Mouse (Mus musculus) heart, embryonic 13.5 days (tissue): ENCODE measurements at regions not wholly inside any gene's neighbourhood (a gene's known extent, or its start where the extent isn't known, plus 50 kb on each side); places are given as distances from the start of the nearest gene placed in this dataset.
A peak's percentile ranks its signal among the peaks of the same experiment; 100 is the strongest.

Source experiments
- ATAC-seq: fragments of 200-750 bp; cut with Nextera tagmentation; 2 replicates; pipeline ENCODE4 v1.8.0; 2017; ENCODE audit warnings: moderate TSS enrichment; ENCODE audit not compliant: insufficient number of reproducible peaks, low FRiP score, low TSS enrichment; ENCODE audit errors: extremely low read depth
- H3K27ac ChIP-seq: fragments of 300-500 bp; sonication (generic); replicated peaks from 2 replicates; pipeline ENCODE4 v1.5.1; 2015; ENCODE audit warnings: moderate library complexity, mild to moderate bottlenecking, inconsistent platforms
- H3K27me3 ChIP-seq: fragments of 300-500 bp; sonication (generic); replicated peaks from 2 replicates; pipeline ENCODE4 v1.6.1; 2015; ENCODE audit warnings: mild to moderate bottlenecking, inconsistent platforms
- H3K36me3 ChIP-seq: fragments of 300-500 bp; sonication (generic); 2 replicates; pipeline ENCODE4 v1.6.1; 2015; ENCODE audit warnings: mild to moderate bottlenecking, inconsistent platforms
- H3K4me1 ChIP-seq: fragments of 300-500 bp; sonication (generic); 2 replicates; pipeline ENCODE4 v1.6.1; 2015; ENCODE audit warnings: inconsistent platforms
- H3K4me2 ChIP-seq: fragments of 300-500 bp; sonication (generic); 2 replicates; pipeline ENCODE4 v1.6.1; 2015; ENCODE audit warnings: inconsistent platforms, mild to moderate bottlenecking, moderate library complexity
- H3K4me3 ChIP-seq: fragments of 300-500 bp; sonication (generic); 2 replicates; pipeline ENCODE4 v1.5.1; 2015; ENCODE audit warnings: moderate library complexity, mild to moderate bottlenecking, inconsistent platforms
- H3K9ac ChIP-seq: fragments of 300-500 bp; sonication (generic); 2 replicates; pipeline ENCODE4 v1.6.1; 2015; ENCODE audit warnings: inconsistent platforms, mild to moderate bottlenecking, moderate library complexity
- H3K9me3 ChIP-seq: fragments of 300-500 bp; sonication (generic); 2 replicates; pipeline ENCODE4 v1.6.1; 2016; ENCODE audit warnings: inconsistent platforms
- WGBS: fragments of 180-500 bp; shearing (Covaris S2); methylation state at CpG from one replicate; pipeline ENCODE4 v1.1.7; 2015; ENCODE audit warnings: mixed read lengths; 5-methylcytosine and 5-hydroxymethylcytosine counted together

DNA sequence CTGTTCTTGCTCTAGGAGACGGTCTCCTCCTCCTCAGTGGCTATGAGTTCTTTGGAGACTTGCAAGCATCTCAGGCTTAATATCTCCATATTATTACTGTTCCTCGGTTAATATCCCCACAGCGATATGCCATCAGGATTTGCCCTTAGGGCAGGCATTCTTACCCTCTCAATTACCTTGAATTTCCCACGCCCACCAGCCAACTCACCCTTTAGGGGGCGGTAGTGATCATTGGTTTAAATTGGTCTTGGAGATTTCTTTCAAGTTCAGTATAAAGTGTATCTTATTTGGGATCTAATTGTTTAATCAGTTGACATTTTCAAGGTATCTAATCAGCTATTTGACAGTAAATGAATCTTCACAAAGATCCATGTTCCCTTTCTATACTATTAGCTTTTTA lies 162.5 kb downstream of the Emp1 start:
- no peak for ATAC-seq
- WGBS = 72% methylated on average over 5 of the region's 5 CpGs
- no peak overlapping the region for H3K4me2 ChIP-seq
- peaks cover 36% of the 10 kb centered on the region for H3K4me1 ChIP-seq
- H3K4me3 ChIP-seq = no peak overlapping the region
- H3K9me3 ChIP-seq = no peaks in the 10 kb centered on the region
- no peak overlapping the region for H3K9ac ChIP-seq
- no peak overlapping the region for H3K27ac ChIP-seq
- no peaks in the 10 kb centered on the region for H3K36me3 ChIP-seq
- H3K27me3 ChIP-seq = no peaks in the 10 kb centered on the region

DNA sequence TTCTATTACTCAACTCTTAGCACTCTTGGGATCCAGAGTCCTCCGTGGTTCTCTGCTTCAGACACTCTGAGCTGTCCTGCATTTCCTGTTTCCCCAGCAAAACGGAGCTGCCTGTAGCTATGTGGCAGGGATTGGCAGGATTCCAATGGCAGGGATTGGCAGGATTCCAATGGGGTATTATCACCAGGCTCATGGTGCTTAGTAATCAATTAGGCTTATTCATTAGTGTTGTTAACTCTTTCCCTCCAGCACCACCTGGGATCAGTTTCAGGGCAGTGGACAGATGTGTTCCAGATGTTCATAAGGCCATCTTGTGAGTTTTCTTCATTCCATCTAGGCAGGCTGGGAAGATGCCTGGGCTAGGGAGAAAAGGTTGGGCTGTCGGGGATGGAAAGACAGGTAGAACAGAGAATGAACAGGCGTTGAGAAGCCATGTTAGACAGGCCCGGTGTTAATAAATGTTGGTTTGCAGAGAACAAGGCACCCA lies 163.5 kb downstream of the Emp1 start:
- Histone ChIP-seq H3K27me3 (no peaks in the 10 kb centered on the region), H3K36me3 (no peaks in the 10 kb centered on the region), H3K27ac (no peak overlapping the region; the same call in 1 of the 2 replicates), H3K9ac (peak overlapping the region; percentile 26; the same call in 1 of the 2 replicates), H3K9me3 (no peaks in the 10 kb centered on the region), H3K4me1 (peaks cover 36% of the 10 kb centered on the region), H3K4me2 (peak overlapping the region; percentile 47), H3K4me3 (no peak overlapping the region)
- ATAC-seq = no peak; the same call in 1 of the 2 replicates
- WGBS = 38% methylated on average over 5 of the region's 5 CpGs

DNA sequence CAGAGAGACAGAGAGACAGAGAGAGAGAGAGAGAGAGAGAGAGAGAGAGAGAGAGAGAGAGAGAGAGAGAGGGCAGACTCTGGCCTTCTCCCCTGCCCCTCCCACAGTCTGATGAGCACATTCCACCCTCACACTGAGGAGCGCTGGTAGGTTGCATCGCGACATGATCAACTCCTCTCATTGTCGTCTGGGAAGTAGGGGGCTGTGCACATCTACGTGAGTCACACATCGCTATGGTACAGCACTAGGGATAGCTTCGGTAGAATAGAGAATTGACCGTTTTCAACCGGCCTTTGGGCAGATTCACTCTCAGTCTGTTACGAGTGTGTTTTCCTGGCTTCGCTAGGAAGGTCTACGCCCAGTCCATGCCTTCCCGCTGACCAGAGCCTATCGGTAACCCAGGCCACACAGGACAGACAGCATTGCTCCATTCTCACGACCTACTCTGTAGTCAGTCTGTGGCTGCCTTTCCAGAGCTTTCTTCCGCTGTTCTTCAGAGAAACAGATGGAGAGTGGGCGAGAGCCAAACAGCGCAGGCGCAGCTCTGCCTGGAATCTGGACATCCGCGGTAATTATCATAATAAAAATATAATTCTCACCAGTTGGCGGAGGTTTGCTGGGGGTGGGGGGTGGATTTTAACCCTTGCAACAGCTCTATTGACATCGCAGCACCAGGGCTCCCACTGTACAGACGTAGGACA lies 164.3 kb downstream of the Emp1 start:
- Histone ChIP-seq H3K36me3 (no peaks in the 10 kb centered on the region), H3K9ac (no peak overlapping the region), H3K27ac (no peak overlapping the region), H3K9me3 (no peaks in the 10 kb centered on the region), H3K4me3 (no peak overlapping the region), H3K4me1 (peaks cover 36% of the 10 kb centered on the region), H3K27me3 (no peaks in the 10 kb centered on the region), H3K4me2 (no peak overlapping the region)
- no peak for ATAC-seq
- 77% methylated on average over 24 of the region's 24 CpGs for WGBS

DNA sequence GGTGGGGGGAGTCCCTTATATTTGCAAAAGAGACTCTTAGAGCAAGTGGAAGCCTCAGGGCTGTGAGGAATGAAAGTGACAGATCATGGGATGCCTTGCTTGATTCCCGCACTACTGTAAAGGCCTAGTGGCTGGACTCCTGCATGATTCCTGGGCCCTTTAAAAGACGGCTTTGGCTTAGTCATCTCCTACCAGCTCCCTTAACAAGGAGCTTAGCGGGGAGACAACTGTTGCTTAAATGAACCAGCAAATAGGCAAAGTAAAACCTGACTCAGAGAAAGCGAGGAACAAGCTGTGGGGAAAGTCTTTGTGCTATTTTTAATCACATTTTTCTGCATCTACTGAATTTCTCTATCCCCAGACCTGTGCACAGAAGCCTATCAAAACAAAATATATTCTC lies 165.5 kb downstream of the Emp1 start:
- Histone ChIP-seq H3K4me1 (peaks cover 36% of the 10 kb centered on the region), H3K27me3 (no peaks in the 10 kb centered on the region), H3K9ac (peak overlapping the region; percentile 33; the same call in 1 of the 2 replicates), H3K27ac (0 out of 2 replicates have a peak overlapping the region, but pooled peaks have one; percentile 12), H3K9me3 (no peaks in the 10 kb centered on the region), H3K4me2 (no peak overlapping the region), H3K4me3 (no peak overlapping the region), H3K36me3 (no peaks in the 10 kb centered on the region)
- ATAC-seq = no peak
- WGBS = 55% methylated on average over 4 of the region's 4 CpGs

DNA sequence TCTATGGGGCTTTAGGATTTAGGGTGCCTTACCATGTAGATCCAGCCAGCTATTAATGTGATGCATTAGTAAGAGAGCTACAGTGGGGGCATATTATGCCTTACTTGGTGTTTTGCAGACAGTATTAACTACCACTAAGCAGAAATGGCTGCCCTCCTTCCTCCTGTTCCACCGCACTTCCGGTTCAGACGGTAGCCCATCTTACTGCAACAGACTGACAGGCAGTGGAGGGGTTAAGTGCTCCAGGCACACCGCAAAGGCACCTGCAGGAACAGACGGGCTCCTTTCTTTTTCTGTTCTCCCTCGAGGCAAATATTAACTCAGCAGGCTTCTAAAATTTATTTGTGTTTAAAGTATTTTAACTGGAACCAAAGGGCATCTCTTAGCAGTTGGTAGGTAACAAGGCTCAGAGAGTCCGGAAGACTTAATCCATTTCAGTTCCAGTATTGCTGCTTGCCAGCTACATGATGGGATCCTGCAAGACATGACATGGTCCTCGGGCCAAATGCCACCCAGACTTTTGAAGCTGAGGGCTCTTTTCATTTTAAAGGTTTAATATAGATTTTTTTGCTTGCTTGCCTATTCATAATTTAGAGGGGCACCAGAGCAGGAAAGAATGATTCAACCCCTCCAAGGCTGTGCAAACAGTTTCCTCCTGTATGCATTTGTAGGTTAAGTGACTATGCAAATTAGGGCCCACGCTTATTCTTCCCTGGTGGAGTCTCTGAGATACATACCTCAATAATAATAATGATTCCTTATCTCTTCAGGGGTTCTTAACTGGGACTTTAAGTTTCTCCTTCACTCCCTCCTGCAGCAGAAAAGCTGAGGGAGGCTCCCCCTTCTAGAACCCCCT lies 177.7 kb downstream of the Emp1 start:
- Histone ChIP-seq H3K9ac (no peak overlapping the region), H3K9me3 (no peaks in the 10 kb centered on the region), H3K27ac (no peak overlapping the region), H3K36me3 (no peaks in the 10 kb centered on the region), H3K4me2 (no peak overlapping the region), H3K27me3 (no peaks in the 10 kb centered on the region; the same call in 1 of the 2 replicates), H3K4me3 (no peak overlapping the region), H3K4me1 (no peaks in the 10 kb centered on the region)
- ATAC-seq = no peak
- WGBS = 40% methylated on average over 9 of the region's 9 CpGs

DNA sequence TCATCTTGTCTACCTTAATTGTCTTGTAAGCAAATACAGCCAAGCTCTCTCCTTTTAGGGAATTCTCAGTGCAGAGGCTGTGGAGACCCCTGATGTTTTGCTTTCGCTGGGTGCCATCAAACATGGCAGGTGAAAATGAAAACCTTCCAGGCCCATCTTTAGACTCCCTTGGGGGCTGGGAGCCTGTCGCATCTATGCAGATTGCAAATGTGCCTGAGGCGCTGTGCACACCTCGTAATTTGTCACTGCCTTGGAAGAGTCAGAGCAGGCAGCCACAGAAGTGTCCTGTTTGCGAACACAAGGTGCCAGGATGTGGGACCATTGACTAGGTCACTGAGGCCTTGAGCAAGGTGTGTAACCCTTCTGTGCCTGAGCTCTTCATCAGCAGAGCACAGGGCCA lies 179.2 kb downstream of the Emp1 start:
- no peaks in the 10 kb centered on the region for H3K9me3 ChIP-seq
- no peak overlapping the region for H3K4me3 ChIP-seq
- no peaks in the 10 kb centered on the region for H3K4me1 ChIP-seq
- H3K27me3 ChIP-seq = no peaks in the 10 kb centered on the region; the same call in 1 of the 2 replicates
- ATAC-seq = no peak
- no peak overlapping the region for H3K9ac ChIP-seq
- no peak overlapping the region for H3K4me2 ChIP-seq
- no peak overlapping the region for H3K27ac ChIP-seq
- WGBS = 54% methylated on average over 5 of the region's 5 CpGs
- H3K36me3 ChIP-seq = no peaks in the 10 kb centered on the region

DNA sequence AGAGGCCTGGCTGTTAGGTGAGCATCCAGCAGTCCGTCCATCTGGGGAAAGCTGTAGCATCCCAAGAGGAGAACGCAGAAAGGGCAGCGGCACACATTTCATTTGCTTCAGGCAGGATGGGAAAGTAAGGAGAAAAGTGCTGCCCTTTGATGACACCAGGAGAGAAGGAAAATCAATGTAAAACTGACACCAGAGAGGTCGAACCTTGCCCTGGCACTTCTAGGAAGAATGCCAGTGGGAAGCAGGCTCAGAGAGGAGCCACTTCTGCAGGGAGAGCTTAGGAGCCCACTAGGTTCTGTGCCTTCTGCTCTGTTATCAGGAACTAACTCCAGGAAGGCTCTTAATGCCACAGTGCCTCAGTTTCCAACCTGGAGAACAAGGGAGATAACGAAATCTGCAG lies 180.0 kb downstream of the Emp1 start:
- WGBS = 55% methylated on average over 5 of the region's 5 CpGs
- no peak for ATAC-seq
- no peaks in the 10 kb centered on the region; the same call in 1 of the 2 replicates for H3K27me3 ChIP-seq
- H3K4me1 ChIP-seq = no peaks in the 10 kb centered on the region
- H3K4me2 ChIP-seq = no peak overlapping the region
- no peak overlapping the region for H3K9ac ChIP-seq
- no peaks in the 10 kb centered on the region for H3K36me3 ChIP-seq
- no peak overlapping the region for H3K4me3 ChIP-seq
- no peaks in the 10 kb centered on the region for H3K9me3 ChIP-seq
- no peak overlapping the region for H3K27ac ChIP-seq

DNA sequence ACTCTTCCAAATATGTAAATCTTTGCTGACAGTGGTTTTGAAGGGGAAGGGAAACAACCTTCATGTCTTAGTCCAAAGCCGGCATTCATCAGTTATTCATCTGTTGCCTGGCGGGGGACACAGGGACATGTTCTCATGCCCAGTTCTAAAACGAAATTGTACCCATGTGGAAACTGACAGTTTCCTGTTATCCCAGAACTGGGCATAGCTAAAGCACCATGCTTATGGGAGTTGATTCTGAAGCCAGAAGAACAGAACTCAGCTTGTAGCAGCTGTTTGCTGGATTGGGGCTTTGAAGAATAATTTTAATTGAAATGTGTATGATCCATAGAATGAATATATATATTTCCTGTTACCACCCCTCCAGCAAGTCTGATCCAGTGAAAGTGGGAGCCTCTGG lies 181.0 kb downstream of the Emp1 start:
- Histone ChIP-seq H3K27me3 (no peaks in the 10 kb centered on the region; the same call in 1 of the 2 replicates), H3K4me2 (no peak overlapping the region), H3K4me1 (no peaks in the 10 kb centered on the region), H3K4me3 (no peak overlapping the region), H3K36me3 (no peaks in the 10 kb centered on the region), H3K9ac (no peak overlapping the region), H3K9me3 (no peaks in the 10 kb centered on the region), H3K27ac (no peak overlapping the region)
- whole genome bisulfite sequencing = 74% methylated on average over 3 of the region's 3 CpGs
- no peak for ATAC-seq

DNA sequence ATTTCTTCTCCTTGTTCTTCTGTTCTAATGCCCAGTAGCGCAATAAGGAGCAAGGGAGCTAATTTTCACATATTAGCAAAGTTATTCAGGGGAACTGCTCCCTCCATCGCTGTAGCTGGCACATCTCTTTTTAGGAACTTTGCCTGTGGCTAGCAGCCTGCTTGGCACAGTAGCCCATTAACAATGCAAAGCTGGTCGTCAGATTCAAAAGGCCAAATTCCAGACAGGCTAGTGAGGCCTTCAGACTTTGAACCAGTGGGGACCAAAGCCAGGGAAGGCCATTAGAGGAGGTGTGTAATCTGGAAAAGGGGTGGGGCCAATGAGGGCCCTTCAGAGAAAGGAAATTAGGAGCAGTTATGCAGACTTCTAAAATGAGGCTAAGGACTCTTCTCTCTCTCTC lies 181.5 kb downstream of the Emp1 start:
- WGBS = 66% methylated on average over 3 of the region's 3 CpGs
- no peaks in the 10 kb centered on the region for H3K36me3 ChIP-seq
- no peaks in the 10 kb centered on the region for H3K9me3 ChIP-seq
- H3K4me3 ChIP-seq = no peak overlapping the region
- no peaks in the 10 kb centered on the region; the same call in 1 of the 2 replicates for H3K27me3 ChIP-seq
- ATAC-seq = no peak
- H3K4me2 ChIP-seq = no peak overlapping the region
- no peak overlapping the region for H3K9ac ChIP-seq
- no peaks in the 10 kb centered on the region for H3K4me1 ChIP-seq
- no peak overlapping the region for H3K27ac ChIP-seq

DNA sequence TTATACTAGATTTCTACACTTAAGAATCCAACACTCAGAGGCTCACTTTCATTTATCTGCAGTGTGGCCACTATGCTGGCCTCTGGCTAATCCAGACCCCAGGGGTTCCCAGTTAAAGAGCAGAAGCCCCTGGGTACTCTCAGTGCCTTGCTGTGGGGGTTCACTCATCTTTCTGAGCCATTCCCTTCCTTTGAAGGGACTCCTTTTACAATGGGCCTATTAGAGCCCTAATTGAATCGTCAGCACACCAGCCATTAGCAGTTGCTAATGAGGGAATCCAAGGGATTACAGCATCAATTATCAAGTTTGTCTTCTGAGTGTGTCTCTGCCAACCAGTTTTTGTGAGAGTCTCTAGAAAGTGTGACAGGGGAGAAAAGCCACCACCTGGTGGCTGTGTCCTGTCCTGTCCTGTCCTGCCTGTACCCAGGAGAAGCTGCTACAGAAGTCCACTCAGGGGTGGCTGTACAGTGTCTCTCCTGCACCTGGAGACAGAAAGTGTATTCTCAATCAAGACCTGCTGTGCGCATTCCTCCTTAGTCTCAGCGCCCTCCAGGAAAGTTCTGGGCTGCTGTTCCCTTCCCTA lies 188.1 kb downstream of the Emp1 start:
- Histone ChIP-seq H3K27me3 (no peaks in the 10 kb centered on the region), H3K9me3 (no peaks in the 10 kb centered on the region), H3K4me3 (no peak overlapping the region), H3K36me3 (no peaks in the 10 kb centered on the region), H3K9ac (no peak overlapping the region), H3K4me2 (no peak overlapping the region), H3K27ac (no peak overlapping the region), H3K4me1 (no peaks in the 10 kb centered on the region)
- 32% methylated on average over 3 of the region's 3 CpGs for WGBS
- no peak for ATAC-seq

DNA sequence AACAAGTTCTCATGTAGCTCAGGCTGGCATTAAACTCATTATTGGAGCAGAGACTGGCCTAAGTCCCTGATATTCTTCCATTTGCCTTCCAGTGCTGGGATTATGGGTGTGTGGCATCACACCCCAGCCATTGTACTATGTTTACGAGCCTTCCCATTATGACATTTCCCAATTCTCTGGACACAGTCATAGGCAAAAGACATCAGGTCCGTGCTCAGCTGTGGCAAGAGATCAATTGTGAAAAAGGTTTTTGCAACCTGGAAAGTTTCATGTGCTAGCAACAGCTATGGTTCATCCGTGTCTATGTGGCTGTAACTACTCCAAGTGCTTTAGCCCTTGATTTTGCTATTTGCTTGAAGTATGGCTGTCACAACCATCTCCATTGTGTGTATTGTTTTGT lies 190.1 kb downstream of the Emp1 start:
- no peaks in the 10 kb centered on the region for H3K27me3 ChIP-seq
- H3K4me1 ChIP-seq = no peaks in the 10 kb centered on the region
- ATAC-seq = no peak
- no peaks in the 10 kb centered on the region for H3K36me3 ChIP-seq
- no peak overlapping the region for H3K4me2 ChIP-seq
- no peak overlapping the region for H3K4me3 ChIP-seq
- no peaks in the 10 kb centered on the region for H3K9me3 ChIP-seq
- WGBS = 74% methylated on average over 3 of the region's 3 CpGs
- no peak overlapping the region for H3K27ac ChIP-seq
- no peak overlapping the region for H3K9ac ChIP-seq
